Mouse (Mus musculus) fibroblast of lung, adult 2 months (primary cell): ENCODE data around the gene Cxcl2.
A peak's percentile ranks its signal among the peaks of the same experiment; 100 is the strongest.

ENCODE experiments used
- DNase-seq: peaks from one replicate; pipeline ENCODE4 v3.0.0-alpha.2; 2011; ENCODE audit warnings: low read depth

Gene Cxcl2

DNA sequence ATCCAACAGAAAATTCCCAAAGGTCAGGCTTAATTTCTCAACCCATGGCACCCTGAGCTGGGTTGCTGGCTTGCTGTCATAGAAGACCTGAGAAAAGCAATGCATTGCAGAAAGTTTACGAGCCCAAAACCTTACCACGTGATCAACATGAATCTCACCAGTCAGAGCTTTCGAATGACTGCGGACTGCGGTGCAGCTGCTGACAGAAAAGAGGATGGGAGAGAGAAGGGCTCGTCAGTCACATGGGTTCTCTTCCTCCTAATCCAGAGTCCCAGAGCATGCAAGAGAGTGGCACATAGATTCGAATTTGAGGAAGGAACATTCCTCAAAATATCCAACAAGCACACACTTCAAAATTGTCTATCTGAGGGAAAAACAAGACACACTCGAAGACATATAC lies 9.4 kb upstream of the Cxcl2 start:
- DNase-seq = no peak

DNA sequence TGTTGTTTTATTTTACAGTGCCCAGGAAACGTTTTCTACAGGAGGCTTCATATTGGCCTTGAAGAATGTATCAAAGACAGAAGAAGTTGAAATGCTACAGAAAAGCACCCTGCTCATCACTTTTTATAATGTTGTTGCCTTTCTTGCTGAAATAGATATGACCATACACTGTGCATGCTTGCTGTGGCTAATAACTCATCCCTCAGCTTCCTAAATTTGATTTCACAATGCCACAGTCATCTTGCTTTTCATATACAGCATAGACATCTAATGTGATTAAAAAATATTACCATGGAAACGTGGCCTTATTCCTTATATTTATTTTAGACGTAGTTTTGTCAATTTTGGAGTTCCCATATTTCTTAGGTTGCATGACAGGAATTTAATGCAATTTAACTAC lies 6.2 kb upstream of the Cxcl2 start:
- DNase-seq = no peak

DNA sequence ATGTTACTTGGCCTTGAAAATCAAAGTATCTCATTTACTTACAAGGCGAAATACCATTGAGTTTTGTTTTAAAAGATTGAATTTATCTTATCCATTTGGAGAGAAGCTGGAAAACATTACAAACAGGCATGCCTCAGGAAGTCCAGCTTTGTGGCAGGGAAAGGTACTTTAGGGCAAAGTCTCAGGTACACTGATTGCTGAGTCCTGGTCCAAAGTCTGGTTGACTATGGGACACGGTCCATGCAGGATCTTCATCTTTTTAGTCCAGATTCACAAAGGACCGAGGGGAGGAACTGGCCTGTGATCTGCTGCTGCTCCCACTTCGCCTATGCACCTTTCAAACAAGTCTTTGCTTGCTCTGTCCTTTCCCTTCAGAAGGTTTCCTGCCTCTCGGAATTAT lies 4.4 kb upstream of the Cxcl2 start:
- no peak for DNase-seq

DNA sequence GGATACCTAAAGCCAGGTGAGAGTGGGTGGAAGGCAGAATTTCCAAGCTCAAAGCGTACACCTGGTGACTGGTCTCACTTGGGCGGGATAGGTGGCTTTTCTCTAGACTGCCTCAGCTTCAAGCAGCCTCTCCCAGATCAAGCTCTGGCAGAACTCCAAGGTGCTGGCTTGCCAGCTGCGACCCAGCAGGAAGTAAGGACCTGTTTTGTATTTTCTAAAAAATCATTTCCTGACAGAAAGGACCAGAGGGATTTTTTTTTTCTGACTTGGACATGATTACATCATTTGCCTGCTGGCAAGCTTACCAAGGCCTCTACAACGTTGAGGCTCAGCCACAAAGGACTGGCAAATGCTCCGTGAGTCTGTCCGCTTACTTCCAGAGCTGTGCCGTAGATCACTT lies 3.5 kb upstream of the Cxcl2 start:
- no peak for DNase-seq

DNA sequence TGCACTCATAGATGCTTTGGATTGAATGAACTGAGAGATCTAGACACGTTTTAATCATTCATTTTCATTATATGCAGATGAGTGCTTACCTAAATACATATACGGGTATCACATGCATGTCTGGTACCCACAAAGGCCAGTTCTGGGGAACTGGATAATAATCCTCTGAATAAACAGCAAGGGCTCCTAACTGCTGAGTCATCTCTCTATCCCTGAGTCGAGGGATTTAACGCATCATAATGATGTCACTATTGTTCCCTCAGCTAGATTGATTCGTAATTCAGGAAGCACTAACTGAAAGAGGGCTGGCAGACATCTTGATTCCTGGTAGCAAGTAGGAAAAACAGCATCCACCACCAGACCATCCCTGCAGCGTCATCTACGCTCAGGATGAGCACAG lies 3.0 kb upstream of the Cxcl2 start:
- no peak for DNase-seq

DNA sequence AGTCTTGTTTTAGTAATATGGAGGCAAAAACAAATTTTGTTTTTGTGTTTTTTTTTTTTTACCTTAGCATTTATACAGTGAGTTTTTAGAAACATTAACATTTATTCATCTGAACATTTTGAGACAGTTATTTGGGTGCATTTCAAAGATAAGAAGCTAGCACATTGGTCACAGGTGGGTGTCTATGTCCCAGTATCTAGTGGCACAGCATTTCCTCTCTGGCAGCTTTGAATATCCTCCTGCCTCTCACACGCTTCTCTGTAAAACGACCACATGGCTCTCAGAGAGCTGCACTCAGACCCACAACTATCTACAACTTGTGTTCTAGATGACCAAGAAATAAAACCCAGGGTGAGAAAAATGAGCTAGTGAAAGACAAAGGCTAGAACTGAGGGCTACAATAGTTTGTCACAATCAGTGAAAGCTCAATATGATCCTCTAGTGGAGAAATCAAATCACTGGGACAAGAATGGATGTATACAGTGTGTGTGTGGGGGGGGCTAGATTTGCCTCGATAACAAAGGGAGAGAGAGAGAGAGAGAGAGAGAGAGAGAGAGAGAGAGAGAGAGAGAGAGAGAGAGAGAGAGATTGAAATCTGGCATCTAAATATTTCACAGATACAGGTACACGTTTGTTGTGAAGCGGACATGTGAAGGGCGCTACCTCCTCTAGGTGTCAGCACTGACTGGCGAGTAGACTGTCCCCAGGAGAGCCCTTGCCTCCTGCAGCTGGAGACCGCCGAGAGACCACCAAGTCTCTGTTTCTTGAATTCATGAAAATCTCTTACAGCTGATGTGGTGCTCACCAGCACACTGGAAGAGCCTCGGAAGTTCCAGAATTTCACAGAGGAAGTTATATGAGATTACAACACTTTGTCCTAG lies 1.1 kb upstream of the Cxcl2 start:
- DNase-seq = no peak

DNA sequence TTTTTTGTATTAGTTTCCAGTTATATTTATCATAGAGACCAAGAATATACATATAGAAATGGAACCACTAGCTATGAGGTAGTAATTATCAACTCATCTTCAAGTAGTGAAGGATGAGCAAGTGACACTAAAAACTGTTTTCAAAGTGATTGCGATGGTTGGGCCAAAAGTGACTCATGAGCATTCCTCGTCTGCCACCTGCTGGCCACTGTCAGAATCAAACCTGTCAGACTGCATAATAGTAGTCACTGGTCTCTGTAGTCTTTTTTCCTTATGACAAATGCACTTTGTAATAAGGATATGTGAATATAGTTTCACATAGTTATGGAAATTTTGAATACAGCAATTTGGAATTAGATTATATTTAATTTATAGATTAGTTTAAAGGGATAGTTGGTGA lies 5.3 kb downstream of the Cxcl2 start:
- peak; percentile 36 for DNase-seq

DNA sequence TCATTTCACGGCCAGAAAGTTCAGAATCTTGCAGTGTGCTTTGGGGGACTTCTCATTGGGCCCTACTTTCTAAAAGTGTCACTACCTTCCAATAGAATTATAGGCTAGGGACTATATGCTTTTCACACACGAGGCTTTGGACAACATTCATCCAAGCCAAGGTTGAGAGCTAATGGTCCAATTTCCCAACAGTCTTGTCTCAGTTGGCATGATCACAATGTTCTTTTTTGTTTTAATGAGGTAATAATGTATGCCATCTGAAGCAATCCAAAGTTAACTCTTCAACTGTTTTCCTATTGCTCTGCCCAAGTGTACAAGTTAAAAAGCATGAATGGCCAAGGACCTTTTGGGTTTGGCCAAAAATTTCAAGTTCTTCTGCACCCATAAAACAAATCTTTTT lies 15.8 kb downstream of the Cxcl2 start:
- DNase-seq = no peak

DNA sequence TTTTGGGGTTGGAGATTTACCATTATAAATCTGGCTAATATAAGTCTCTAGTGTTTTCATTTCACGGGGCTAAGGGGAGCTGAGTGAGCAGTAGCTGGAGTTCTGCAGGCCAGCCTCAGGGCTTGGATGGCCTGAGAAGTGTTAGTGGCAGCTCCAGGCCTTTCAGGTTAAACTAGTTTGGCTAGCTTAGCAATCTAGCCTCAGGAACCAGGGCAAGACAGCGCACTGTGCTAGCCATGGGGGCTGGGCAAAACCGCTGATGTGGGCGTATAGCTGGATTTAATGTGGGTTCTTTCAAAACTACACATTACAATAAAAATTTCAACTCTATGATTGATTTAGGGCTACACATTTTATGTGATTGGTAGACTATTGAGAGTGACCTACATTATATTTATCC lies 19.3 kb downstream of the Cxcl2 start:
- no peak for DNase-seq

DNA sequence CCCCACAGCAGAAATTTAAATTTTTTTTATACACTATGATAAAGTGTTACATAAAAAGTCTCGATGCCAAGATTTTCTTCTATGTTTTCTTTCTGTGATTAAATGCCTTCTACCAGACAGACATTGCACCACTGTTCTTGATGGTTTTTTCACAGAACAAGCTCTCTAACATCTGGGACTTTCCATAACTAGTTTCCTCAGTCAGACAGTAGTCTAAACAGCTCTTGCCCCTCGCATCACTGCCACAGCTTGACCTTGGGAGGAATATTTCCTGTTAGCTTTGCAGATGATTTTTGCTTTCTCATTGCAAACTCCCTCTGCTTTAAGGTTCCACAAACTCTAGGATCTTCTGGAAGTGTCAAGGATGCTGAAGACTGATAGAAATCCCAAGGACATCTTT lies 26.9 kb downstream of the Cxcl2 start:
- DNase-seq = peak; percentile 25

DNA sequence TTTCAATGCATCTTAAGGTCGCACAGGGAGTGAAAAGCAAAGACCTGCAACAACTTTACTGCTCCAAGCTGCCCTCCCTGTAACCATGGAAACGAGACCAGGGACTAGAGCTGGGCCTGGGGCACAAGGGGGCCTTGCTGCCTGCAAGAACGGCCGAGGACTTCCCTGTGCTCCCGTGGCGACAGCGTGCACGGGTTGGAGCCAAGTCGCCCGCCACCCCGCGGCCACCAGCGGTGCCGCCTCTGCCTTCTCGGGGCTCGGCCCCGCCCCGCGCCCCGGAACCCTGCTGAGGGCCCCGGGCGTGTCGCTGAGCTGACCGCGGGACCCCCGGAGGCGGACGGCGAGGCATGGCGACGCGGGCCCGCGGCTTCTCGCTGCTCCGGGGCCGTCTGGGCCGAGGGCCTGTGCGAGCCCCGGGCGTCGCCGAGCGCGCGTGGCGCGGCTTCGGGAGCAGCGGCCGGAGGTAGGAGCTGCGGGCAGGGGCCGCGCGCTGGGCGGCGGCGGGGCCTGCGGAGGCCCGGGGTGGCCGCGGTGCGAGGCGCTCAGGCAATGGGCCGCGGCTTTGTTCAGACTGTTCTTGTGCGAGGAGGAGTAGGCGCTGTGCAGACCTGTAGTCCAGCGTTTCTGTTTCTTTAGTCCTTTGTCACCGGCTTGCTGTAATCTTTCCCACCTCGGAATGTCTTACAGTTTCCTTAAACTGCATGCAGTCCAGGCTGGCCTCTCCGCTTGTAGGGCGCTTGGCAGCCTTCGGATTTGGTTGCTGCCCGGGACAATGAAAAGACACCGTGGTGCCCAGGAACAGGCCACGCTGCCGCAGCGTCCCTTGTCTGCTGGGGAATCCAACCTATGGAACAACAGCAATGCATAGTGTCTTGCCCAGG lies 27.5 kb downstream of the Cxcl2 start, which contains the start of gene Mthfd2l:
Gene Mthfd2l (plus strand): TSS at position 147 of the 881 bp plus-strand sequence.
- peak; percentile 35 for DNase-seq

DNA sequence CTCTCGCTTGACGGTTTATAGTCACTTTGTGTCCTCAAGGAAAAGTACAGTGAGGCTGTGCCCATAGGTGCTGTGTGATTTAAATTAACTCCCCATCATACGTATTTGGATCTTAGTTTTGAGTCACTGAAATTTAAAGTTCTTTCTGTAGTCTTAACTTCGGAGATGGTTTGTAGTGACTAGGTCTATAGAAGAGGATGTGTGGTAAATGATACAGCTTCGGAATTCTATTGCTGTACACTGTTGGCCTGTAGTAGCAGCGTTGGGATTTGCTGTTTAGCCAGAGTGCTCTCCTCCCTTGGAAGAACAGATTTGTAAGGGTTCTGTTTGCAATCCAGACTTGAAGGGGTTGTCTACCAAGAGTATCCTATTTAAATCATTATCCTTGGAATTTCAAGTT lies 28.2 kb downstream of the Cxcl2 start:
- DNase-seq = peak; percentile 23

DNA sequence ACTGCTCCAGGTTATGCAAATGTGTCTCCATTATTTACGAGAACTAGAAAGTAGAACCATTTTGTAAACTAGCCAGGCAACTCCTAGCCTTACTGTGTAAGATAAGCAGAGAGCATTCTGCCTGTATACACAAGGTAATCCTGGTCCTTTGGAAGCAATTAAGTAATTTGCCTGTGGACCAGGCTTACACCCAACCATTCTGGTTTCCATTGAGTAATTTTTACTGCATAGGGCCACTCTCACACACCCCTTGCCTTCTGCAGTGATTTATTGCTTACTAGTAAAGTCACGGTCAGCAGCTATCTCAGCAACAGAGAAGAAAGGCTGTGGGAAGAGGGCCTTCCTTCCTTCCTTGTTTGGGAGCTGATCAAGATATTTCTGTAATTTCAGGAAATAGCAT lies 33.0 kb downstream of the Cxcl2 start:
- no peak for DNase-seq

DNA sequence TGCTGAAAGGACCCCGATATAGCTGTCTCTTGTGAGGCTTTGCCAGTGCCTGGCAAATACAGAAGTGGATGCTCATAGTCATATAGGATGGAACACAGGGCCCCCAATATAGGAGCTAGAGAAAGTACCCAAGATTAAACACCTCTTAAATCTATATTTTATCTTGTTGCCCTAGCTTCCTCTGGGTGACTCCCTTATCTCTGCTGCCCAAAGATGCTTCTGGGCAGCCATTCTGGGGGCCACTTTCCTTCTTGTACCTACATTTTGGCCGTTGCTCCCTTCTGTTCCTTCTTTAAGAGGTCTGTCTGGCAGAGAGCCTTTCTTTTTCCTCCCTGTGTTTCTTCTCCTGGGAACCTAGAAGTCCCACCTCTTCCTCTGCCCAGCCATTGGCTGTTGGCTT lies 41.8 kb downstream of the Cxcl2 start:
- no peak for DNase-seq

DNA sequence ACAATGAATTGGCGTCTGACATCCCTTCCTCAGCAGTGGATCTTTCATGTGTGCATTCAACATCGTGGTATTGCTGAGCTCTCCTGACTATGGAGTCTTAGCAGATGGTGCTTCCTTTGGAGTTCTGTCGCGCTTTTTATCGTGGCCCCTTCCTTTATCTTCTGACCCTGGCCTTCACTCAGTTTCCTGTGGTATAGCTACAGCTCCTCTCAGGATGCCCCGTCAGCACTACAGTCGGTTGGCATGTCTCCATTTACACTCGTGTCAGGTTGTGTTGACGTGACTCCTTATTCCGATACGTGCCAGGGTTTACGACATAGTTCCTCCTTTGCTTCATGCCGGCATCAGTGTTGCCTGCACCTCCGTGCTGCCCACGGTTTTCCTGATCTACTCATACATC lies 45.8 kb downstream of the Cxcl2 start:
- no peak for DNase-seq

DNA sequence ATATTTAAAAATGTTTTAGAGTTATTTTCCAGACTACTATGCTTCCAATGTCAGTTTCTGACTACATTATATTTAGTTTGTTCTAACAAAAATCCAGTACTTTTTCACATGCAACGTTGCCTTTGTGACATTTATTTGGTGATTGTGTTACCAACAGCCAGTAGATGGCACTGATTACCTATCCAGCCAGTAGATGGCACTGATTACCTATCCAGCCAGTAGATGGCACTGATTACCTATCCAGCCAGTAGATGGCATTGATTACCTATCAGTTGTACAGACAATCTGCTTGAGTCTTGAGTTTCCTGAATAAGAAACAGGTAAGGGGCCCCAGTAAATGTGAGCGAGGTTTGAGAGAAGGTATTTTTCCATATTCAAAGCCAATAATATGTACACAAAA lies 47.8 kb downstream of the Cxcl2 start:
- DNase-seq = peak; percentile 18

DNA sequence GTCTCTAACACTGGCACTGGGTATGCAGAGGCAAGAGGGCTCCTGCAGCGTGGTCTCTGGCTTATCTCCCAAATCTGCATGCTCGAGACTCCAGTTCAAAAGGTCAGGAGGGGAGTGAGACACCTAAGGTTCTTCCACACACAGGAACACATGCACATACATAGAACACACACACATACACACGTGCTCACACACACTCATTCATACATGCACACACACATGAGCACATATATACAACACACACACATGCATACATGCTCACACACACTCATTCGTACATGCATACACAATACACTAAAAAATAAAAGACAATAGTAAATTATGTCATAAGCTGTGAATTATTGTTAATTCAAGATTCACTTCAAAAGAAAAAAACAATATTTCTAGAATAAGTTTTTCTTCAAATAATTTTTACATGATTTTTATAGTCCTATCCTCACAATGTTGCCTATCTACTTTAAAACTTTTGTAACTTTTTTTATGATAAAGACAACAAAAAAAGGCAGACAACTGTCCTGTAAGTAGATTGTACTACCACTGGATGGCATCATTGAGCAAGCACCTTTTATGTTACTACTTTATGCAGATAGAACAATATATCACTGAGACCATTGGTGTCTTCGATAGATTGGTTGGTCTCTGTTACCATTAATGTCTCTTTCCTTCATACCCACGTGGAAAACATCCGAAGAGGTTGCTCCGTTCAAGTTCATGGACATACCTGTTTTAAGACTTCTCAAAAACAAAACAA lies 49.2 kb downstream of the Cxcl2 start:
- peak; percentile 13 for DNase-seq
